Mouse (Mus musculus): Measurements from ENCODE around the gene Tspan32.

GRCm38 (mm10) chr7:143044826-143045206 is 40.0 kb downstream of the Tspan32 start:
- TF ChIP-seq POLR2A (IDR thresholded peaks at IDR 0.05; ENCODE audit: insufficient read length, low read depth) = no peak
- no peak for TF ChIP-seq E2F4 (IDR thresholded peaks at IDR 0.05; ENCODE audit: insufficient read depth)
